Mouse (Mus musculus): Measurements from ENCODE around the gene Olfr1284. TPM values are rescaled to one million over a fixed set of nuclear protein-coding genes. Genes with fewer than 3 reads are reported as not detected.
"Not testable (repeated sequence)": the region's sequence is repeated elsewhere in the genome, so short reads cannot be mapped to it uniquely, and the experiment has no call there.

The Olfr1284 gene
- total RNA-seq (2021): not detected

GRCm38 (mm10) chr2:111375222-111375621 is at the start of gene Olfr1284:
TSS of gene Olfr1284 (plus strand) at chr2:111375522.
- no peak for DNase-seq (ENCODE audit: low spot score)
- intact Hi-C loops (cut with DNase I): no loop called here

- no peak for DNase-seq (ENCODE audit: low spot score)
- intact Hi-C loops (cut with DNase I): no loop called here
Measured at GRCm38 (mm10) chr2:111326220-111326619, 49.1 kb upstream of the Olfr1284 start, which contains the start of gene Olfr1281. TSS of gene Olfr1281 (plus strand) at chr2:111326520.

- DNase-seq (ENCODE audit: low spot score); intact Hi-C loops (cut with DNase I): not testable (repeated sequence)
Measured at GRCm38 (mm10) chr2:111333721-111334120, 41.6 kb upstream of the Olfr1284 start.

- DNase-seq (ENCODE audit: low spot score): no peak
- intact Hi-C loops (cut with DNase I): no loop called here
Measured at GRCm38 (mm10) chr2:111335976-111336375, 39.3 kb upstream of the Olfr1284 start, which contains the start of gene Olfr1282. TSS of gene Olfr1282 (minus strand) at chr2:111336076.

GRCm38 (mm10) chr2:111366490-111366889 is 8.8 kb upstream of the Olfr1284 start, which contains the start of gene Olfr1283:
TSS of gene Olfr1283 (plus strand) at chr2:111366790.
- DNase-seq (ENCODE audit: low spot score): no peak
- intact Hi-C loops (cut with DNase I): no loop called here

- DNase-seq (ENCODE audit: low spot score): no peak
- intact Hi-C loops (cut with DNase I): no loop called here
Measured at GRCm38 (mm10) chr2:111422931-111423330, 47.6 kb downstream of the Olfr1284 start, which contains the start of gene Olfr1286. TSS of gene Olfr1286 (minus strand) at chr2:111423115.

Other genes with a start within 250 kb of the Olfr1284 start
- gene Gm15130, start 222.6 kb upstream of the Olfr1284 start, total RNA-seq (2021): not detected
- gene 4930430A15Rik, start 145.9 kb upstream of the Olfr1284 start, total RNA-seq (2021): not detected
- not detected for gene Olfr1275, start 140.2 kb upstream of the Olfr1284 start, total RNA-seq (2021)
- not detected for gene Olfr1276, start 121.0 kb upstream of the Olfr1284 start, total RNA-seq (2021)
- gene Olfr1277, start 101.4 kb upstream of the Olfr1284 start, total RNA-seq (2021): not detected
- gene Olfr1278, start 85.4 kb upstream of the Olfr1284 start, total RNA-seq (2021): not detected
- gene Olfr1279, start 74.9 kb upstream of the Olfr1284 start, total RNA-seq (2021): not detected
- not detected for gene Olfr1280, start 61.5 kb upstream of the Olfr1284 start, total RNA-seq (2021)
- gene Olfr1281, start 49.0 kb upstream of the Olfr1284 start, total RNA-seq (2021): not detected
- gene Olfr1282, start 39.4 kb upstream of the Olfr1284 start, total RNA-seq (2021): not detected
- not detected for gene Olfr1283, start 8.7 kb upstream of the Olfr1284 start, total RNA-seq (2021)
- gene Olfr1286, start 47.6 kb downstream of the Olfr1284 start, total RNA-seq (2021): not detected
- gene Olfr1287, start 73.6 kb downstream of the Olfr1284 start, total RNA-seq (2021): not detected
- gene Olfr1288, start 98.6 kb downstream of the Olfr1284 start, total RNA-seq (2021): not detected
- gene Olfr1289, start 105.3 kb downstream of the Olfr1284 start, total RNA-seq (2021): not detected
- gene Olfr1290, start 118.3 kb downstream of the Olfr1284 start, total RNA-seq (2021): not detected
- not detected for gene Olfr1291-ps1, start 121.7 kb downstream of the Olfr1284 start, total RNA-seq (2021)
- not detected for gene Olfr1293-ps, start 149.7 kb downstream of the Olfr1284 start, total RNA-seq (2021)
- not detected for gene Olfr1294, start 164.8 kb downstream of the Olfr1284 start, total RNA-seq (2021)
- not detected for gene Olfr1295, start 194.2 kb downstream of the Olfr1284 start, total RNA-seq (2021)

All from heart, postnatal 25 days (tissue).